Mouse (Mus musculus): ENCODE results near the gene Rsbn1l.

- TF ChIP-seq POLR2A (IDR thresholded peaks at IDR 0.05; ENCODE audit: borderline replicate concordance, extremely low read depth, insufficient read depth, insufficient read length, poor library complexity, severe bottlenecking) (no peak), CTCF (IDR thresholded peaks at IDR 0.05; ENCODE audit: borderline replicate concordance, extremely low read depth, insufficient read depth, insufficient read length) (no peak)
Observed at GRCm38 (mm10) chr5:20905437-20905836, 50.8 kb downstream of the Rsbn1l start.

Measured in brain, embryonic 14.5 days (tissue).